Mouse (Mus musculus) CH12.LX (cell line): ENCODE measurements around the gene Samd4b. TPM values are rescaled to one million over a fixed set of nuclear protein-coding genes. Genes with fewer than 3 reads are reported as not detected.

ENCODE experiments used
- DNase-seq: peaks from one replicate; pipeline ENCODE4 v3.0.0-alpha.2; 2013; ENCODE audit errors: extremely low read depth
- H3K27ac ChIP-seq: 2 replicates; pipeline ENCODE4 v1.5.1; 2012; ENCODE audit warnings: low read depth, mild to moderate bottlenecking, control low read depth, moderate library complexity; ENCODE audit not compliant: insufficient read depth
- H3K27me3 ChIP-seq: replicated peaks from 2 replicates; pipeline ENCODE3; 2012; ENCODE audit warnings: inconsistent platforms
- H3K36me3 ChIP-seq, 2 experiments: replicated peaks in 1 of 2; 2 replicates each; pipeline versions ENCODE3 to v1.6.1; 2012; ENCODE audit warnings: inconsistent platforms in 1 of 2, low read length in 1 of 2, mild to moderate bottlenecking in 1 of 2, mixed read lengths in 1 of 2, moderate library complexity in 1 of 2; ENCODE audit not compliant: control insufficient read depth in 1 of 2, insufficient read depth in 1 of 2
- H3K4me1 ChIP-seq, 2 experiments: 2 replicates each; pipeline ENCODE4 v1.6.1; 2012; ENCODE audit warnings: inconsistent platforms in 1 of 2, moderate library complexity in 1 of 2; ENCODE audit not compliant: insufficient read depth in 2 of 2, control insufficient read depth in 1 of 2
- H3K4me2 ChIP-seq: 2 replicates; pipeline ENCODE4 v1.6.1; 2012; ENCODE audit warnings: low read depth, mild to moderate bottlenecking, control low read depth; ENCODE audit not compliant: poor library complexity, insufficient read depth, severe bottlenecking
- H3K4me3 ChIP-seq, 3 experiments: fragments of 150-350 bp in 1 of 3; sonication (generic) in 1 of 3; replicated peaks in 1 of 3; 2 replicates each; pipeline versions ENCODE3 to v1.5.1; 2011 to 2012; ENCODE audit warnings: low read depth in 2 of 3, low read length in 2 of 3, mild to moderate bottlenecking in 2 of 3, moderate library complexity in 2 of 3, control low read depth in 1 of 3, improper control_type of control experiment in 1 of 3, inconsistent platforms in 1 of 3, mixed read lengths in 1 of 3; ENCODE audit not compliant: poor library complexity in 1 of 3
- H3K79me2 ChIP-seq: replicated peaks from 2 replicates; pipeline ENCODE4 v1.6.1; 2012; ENCODE audit warnings: mild to moderate bottlenecking, moderate library complexity; ENCODE audit not compliant: control insufficient read depth, poor library complexity, insufficient read depth, severe bottlenecking; ENCODE audit errors: extremely low read depth
- H3K9ac ChIP-seq: 2 replicates; pipeline ENCODE4 v1.6.1; 2012; ENCODE audit warnings: low read depth, mild to moderate bottlenecking, control low read depth, moderate library complexity; ENCODE audit not compliant: insufficient read depth
- H3K9me3 ChIP-seq: replicated peaks from 2 replicates; pipeline ENCODE3; 2012; ENCODE audit warnings: low read length, inconsistent platforms, mixed read lengths
- CHD1 ChIP-seq: IDR thresholded peaks from 2 replicates; pipeline ENCODE4 v1.6.1; 2012; ENCODE audit warnings: low read depth, low read length, improper control_type of control experiment, inconsistent platforms
- CTCF ChIP-seq, 2 experiments: IDR thresholded peaks in 1 of 2; conservative IDR thresholded peaks in 1 of 2; 2 replicates each; pipeline ENCODE4 v1.5.1; 2011 to 2012; ENCODE audit warnings: low read depth in 2 of 2, low read length in 2 of 2, improper control_type of control experiment in 1 of 2, inconsistent platforms in 1 of 2, mild to moderate bottlenecking in 1 of 2, moderate library complexity in 1 of 2
- E2F4 ChIP-seq: IDR thresholded peaks from 2 replicates; pipeline ENCODE4 v1.6.1; 2011; ENCODE audit warnings: low read depth, low read length, improper control_type of control experiment; ENCODE audit not compliant: insufficient replicate concordance
- EP300 ChIP-seq: IDR thresholded peaks from 2 replicates; pipeline ENCODE4 v1.6.1; 2011; ENCODE audit warnings: low read length, improper control_type of control experiment
- ETS1 ChIP-seq: conservative IDR thresholded peaks from 2 replicates; pipeline ENCODE4 v1.6.1; 2012; ENCODE audit warnings: low read depth, mild to moderate bottlenecking, inconsistent platforms, low read length, improper control_type of control experiment, moderate library complexity
- GABPA ChIP-seq: IDR thresholded peaks from 2 replicates; pipeline ENCODE4 v1.6.1; 2012; ENCODE audit warnings: low read depth, low read length, improper control_type of control experiment, inconsistent platforms; ENCODE audit not compliant: insufficient replicate concordance
- IRF4 ChIP-seq: IDR thresholded peaks from 2 replicates; pipeline ENCODE4 v1.6.1; 2014; ENCODE audit warnings: low read depth, mild to moderate bottlenecking, inconsistent platforms, low read length, improper control_type of control experiment
- KAT2A ChIP-seq: IDR thresholded peaks from 2 replicates; pipeline ENCODE4 v1.6.1; 2012; ENCODE audit warnings: low read length, improper control_type of control experiment, inconsistent platforms; ENCODE audit not compliant: insufficient replicate concordance
- MAFK ChIP-seq: IDR thresholded peaks from 2 replicates; pipeline ENCODE4 v1.6.1; 2011; ENCODE audit warnings: low read length, improper control_type of control experiment; ENCODE audit not compliant: insufficient replicate concordance
- MAZ ChIP-seq: IDR thresholded peaks from 2 replicates; pipeline ENCODE4 v1.6.1; 2012; ENCODE audit warnings: low read depth, mild to moderate bottlenecking, inconsistent platforms, low read length, improper control_type of control experiment, moderate library complexity
- MEF2A ChIP-seq: IDR thresholded peaks from 2 replicates; pipeline ENCODE4 v1.6.1; 2014; ENCODE audit warnings: low read depth, mild to moderate bottlenecking, inconsistent platforms, low read length, improper control_type of control experiment, borderline replicate concordance
- MXI1 ChIP-seq: IDR thresholded peaks from 2 replicates; pipeline ENCODE4 v1.6.1; 2011; ENCODE audit warnings: mild to moderate bottlenecking, low read depth, low read length, improper control_type of control experiment
- MYC ChIP-seq: IDR thresholded peaks from 2 replicates; pipeline ENCODE4 v1.6.1; 2011; ENCODE audit warnings: low read depth, mild to moderate bottlenecking, improper control_type of control experiment, low read length
- NELFE ChIP-seq: IDR thresholded peaks from 2 replicates; pipeline ENCODE4 v1.6.1; 2011; ENCODE audit warnings: low read depth, low read length, improper control_type of control experiment
- NRF1 ChIP-seq: IDR thresholded peaks from 2 replicates; pipeline ENCODE4 v1.6.1; 2014; ENCODE audit warnings: low read depth, mild to moderate bottlenecking, inconsistent platforms, low read length, improper control_type of control experiment, moderate library complexity
- POLR2AphosphoS2 ChIP-seq: IDR thresholded peaks from 2 replicates; pipeline ENCODE4 v1.6.1; 2011; ENCODE audit warnings: low read depth, low read length, improper control_type of control experiment
- RAD21 ChIP-seq: IDR thresholded peaks from 2 replicates; pipeline ENCODE4 v1.6.1; 2011; ENCODE audit warnings: low read depth, mild to moderate bottlenecking, low read length, improper control_type of control experiment, moderate library complexity
- RCOR1 ChIP-seq: conservative IDR thresholded peaks from 2 replicates; pipeline ENCODE4 v1.6.1; 2012; ENCODE audit warnings: low read depth, mild to moderate bottlenecking, inconsistent platforms, low read length, improper control_type of control experiment
- SIN3A ChIP-seq: IDR thresholded peaks from 2 replicates; pipeline ENCODE4 v1.6.1; 2012; ENCODE audit warnings: low read length, improper control_type of control experiment, inconsistent platforms
- SMC3 ChIP-seq: IDR thresholded peaks from 2 replicates; pipeline ENCODE4 v1.6.1; 2011; ENCODE audit warnings: low read depth, low read length, improper control_type of control experiment
- UBTF ChIP-seq: IDR thresholded peaks from 2 replicates; pipeline ENCODE4 v1.6.1; 2012; ENCODE audit warnings: low read depth, mild to moderate bottlenecking, inconsistent platforms, low read length, improper control_type of control experiment, moderate library complexity
- USF1 ChIP-seq: IDR thresholded peaks from 2 replicates; pipeline ENCODE4 v1.6.1; 2014; ENCODE audit warnings: low read depth, mild to moderate bottlenecking, inconsistent platforms, low read length, improper control_type of control experiment
- USF2 ChIP-seq: conservative IDR thresholded peaks from 2 replicates; pipeline ENCODE4 v1.6.1; 2011; ENCODE audit warnings: low read depth, low read length, improper control_type of control experiment
- ZC3H11A ChIP-seq: IDR thresholded peaks from 2 replicates; pipeline ENCODE4 v1.6.1; 2012; ENCODE audit warnings: low read depth, mild to moderate bottlenecking, inconsistent platforms, low read length, improper control_type of control experiment
- ZKSCAN1 ChIP-seq: IDR thresholded peaks from 2 replicates; pipeline ENCODE4 v1.6.1; 2012; ENCODE audit warnings: low read depth, inconsistent platforms, low read length, improper control_type of control experiment, borderline replicate concordance
- dilution Hi-C: fragments of 300-500 bp; cut with MboI; formaldehyde crosslinking; loops from 2 replicates; pipeline ENCODE4 v1.14.3; 2020; ENCODE audit warnings: low sequenced_read_pairs; ENCODE audit not compliant: extremely low pct_unique_long_range_greater_than_20kb, extremely low pct_ligation_motif_present
- in situ Hi-C: fragments of 300-500 bp; cut with MboI; formaldehyde crosslinking; loops from 3 replicates; pipeline ENCODE4 v1.14.3; 2019; ENCODE audit warnings: low sequenced_read_pairs, low pct_ligation_motif_present, low pct_unique_long_range_greater_than_20kb, mixed read lengths
- polyA plus RNA-seq: library from polyadenylated mRNA; unstranded; fragments of >175 nt; gene quantifications from 2 replicates; pipeline ENCODE4 v1.2.1, GENCODE M21; 2012; ENCODE audit warnings: low read depth; ENCODE audit not compliant: insufficient read length
- total RNA-seq, 2 experiments: library from RNA; depleted of rRNA; stranded (reverse); fragments of 300-350 nt in 1 of 2; fragments of >200 nt in 1 of 2; gene quantifications; 2 replicates each; pipeline ENCODE4 v1.2.3; 2012 to 2014

The Samd4b gene
- total and polyA plus RNA-seq, 3 experiments, result 3.7 to 24.6 (median 10.0) TPM

DNA sequence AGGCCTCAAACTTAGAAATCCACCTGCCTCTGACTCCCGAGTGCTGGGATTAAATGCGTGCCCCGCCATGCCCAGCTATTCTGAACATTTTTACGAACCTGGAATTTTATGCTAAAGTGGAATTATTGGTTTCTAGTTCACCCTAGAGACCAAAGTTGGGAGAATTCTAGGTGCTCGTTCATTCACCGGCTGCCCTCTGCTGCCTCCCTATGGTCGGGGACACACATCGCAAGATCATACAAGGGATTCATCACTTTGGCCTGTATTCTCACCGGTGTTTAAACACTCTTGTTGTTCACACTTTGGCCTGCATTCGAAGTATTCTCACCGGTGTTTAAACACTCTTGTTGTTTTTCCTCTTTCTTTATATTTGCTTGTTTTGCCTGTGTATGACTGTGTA is 3.1 kb upstream of the Samd4b start:
- Histone ChIP-seq H3K27me3 (no peaks in the 10 kb centered on the region), H3K79me2 (peaks cover 14% of the 10 kb centered on the region), H3K9me3 (no peaks in the 10 kb centered on the region), H3K4me1 (peaks cover 12 to 36% of the 10 kb centered on the region in 2 experiments), H3K27ac (no peak overlapping the region), H3K9ac (no peak overlapping the region), H3K36me3 (peaks cover 0 to 1% of the 10 kb centered on the region in 2 experiments), H3K4me3 (no peak overlapping the region), H3K4me2 (no peak overlapping the region)
- in situ Hi-C loops (no loop called here), dilution Hi-C loops (no loop called here)
- DNase-seq, result peak; percentile 75
- TF ChIP-seq MAZ (no peak), KAT2A (no peak), MXI1 (no peak), CHD1 (no peak), ZC3H11A (peak; percentile 81), MAFK (no peak), NRF1 (no peak), GABPA (no peak), POLR2AphosphoS2 (no peak), SIN3A (no peak), MEF2A (no peak), EP300 (no peak), RCOR1 (no peak), NELFE (peak; percentile 20; the same call in 1 of the 2 replicates), USF1 (no peak), USF2 (no peak), RAD21 (peak; percentile 95), CTCF (conservative IDR thresholded peaks at IDR 0.05 in 1 of 2, IDR thresholded peaks at IDR 0.05 in 1 of 2; ENCODE audit: low read depth in 2 of 2, low read length in 2 of 2) (peak; percentile 53 to 97; a peak in 3 of 4 replicates), E2F4 (no peak), ETS1 (no peak), UBTF (no peak), MYC (no peak), ZKSCAN1 (no peak), IRF4 (no peak; the same call in 1 of the 2 replicates), SMC3 (peak; percentile 92)
